Mouse (Mus musculus) megakaryocyte, embryonic 14.5 days (primary cell): Measurements from ENCODE around the gene Qser1. TPM values are rescaled to one million over a fixed set of nuclear protein-coding genes. Genes with fewer than 3 reads are reported as not detected.
A peak's percentile ranks its signal among the peaks of the same experiment; 100 is the strongest.
"Not testable (repeated sequence)": the region's sequence is repeated elsewhere in the genome, so short reads cannot be mapped to it uniquely, and the experiment has no call there.

Source experiments
- H3K27me3 ChIP-seq: replicated peaks from 2 replicates; pipeline ENCODE3; 2012; ENCODE audit warnings: inconsistent platforms
- H3K36me3 ChIP-seq: replicated peaks from 2 replicates; pipeline ENCODE3; 2012; ENCODE audit warnings: low read length, inconsistent platforms, mixed read lengths
- H3K4me1 ChIP-seq: 2 replicates; pipeline ENCODE4 v1.6.1; 2012; ENCODE audit warnings: inconsistent platforms
- H3K4me3 ChIP-seq: replicated peaks from 2 replicates; pipeline ENCODE3; 2012; ENCODE audit warnings: moderate library complexity, mild to moderate bottlenecking, inconsistent platforms
- H3K9me3 ChIP-seq: 2 replicates; pipeline ENCODE4 v1.6.1; 2012; ENCODE audit warnings: inconsistent platforms
- FLI1 ChIP-seq: IDR thresholded peaks from 2 replicates; pipeline ENCODE4 v1.6.1; 2012; ENCODE audit warnings: low read length, inconsistent platforms, mixed read lengths
- GATA1 ChIP-seq: IDR thresholded peaks from 3 replicates; pipeline ENCODE4 v1.6.1; 2012; ENCODE audit warnings: mixed read lengths, low read length, inconsistent platforms, borderline replicate concordance
- polyA plus RNA-seq: library from polyadenylated mRNA; stranded (reverse); fragments of >175 nt; gene quantifications from 2 replicates; pipeline ENCODE4 v1.2.3, GENCODE M21; 2012; ENCODE audit warnings: low replicate concordance; ENCODE audit not compliant: insufficient read depth

Gene Qser1
- polyA plus RNA-seq, 1 experiment = 0.15 TPM

- Histone ChIP-seq H3K4me3 (no peak overlapping the region), H3K4me1 (no peaks in the 10 kb centered on the region), H3K9me3 (no peaks in the 10 kb centered on the region), H3K27me3 (peaks cover 2% of the 10 kb centered on the region), H3K36me3 (no peaks in the 10 kb centered on the region)
- no peak for TF ChIP-seq FLI1
- TF ChIP-seq GATA1 = no peak
Measured at GRCm38 (mm10) chr2:104826191-104826590, 9.6 kb upstream of the Qser1 start.

GRCm38 (mm10) chr2:104818763-104819162, 2.2 kb upstream of the Qser1 start:
- Histone ChIP-seq H3K4me1 (peaks cover 23% of the 10 kb centered on the region), H3K27me3 (peaks cover 24% of the 10 kb centered on the region)
- not testable (repeated sequence) for H3K36me3 ChIP-seq, H3K4me3 ChIP-seq, H3K9me3 ChIP-seq

GRCm38 (mm10) chr2:104817555-104818330, 1.2 kb upstream of the Qser1 start:
- TF ChIP-seq GATA1 (no peak), FLI1 (no peak)
- peaks cover 23% of the 10 kb centered on the region for H3K4me1 ChIP-seq
- no peaks in the 10 kb centered on the region for H3K9me3 ChIP-seq
- peaks cover 23% of the 10 kb centered on the region for H3K27me3 ChIP-seq
- no peaks in the 10 kb centered on the region for H3K36me3 ChIP-seq
- H3K4me3 ChIP-seq = peak overlapping the region; percentile 94

GRCm38 (mm10) chr2:104816866-104817439, 393 bp upstream of the Qser1 start:
- H3K36me3 ChIP-seq = no peaks in the 10 kb centered on the region
- peaks cover 23% of the 10 kb centered on the region for H3K4me1 ChIP-seq
- peak overlapping the region; percentile 94 for H3K4me3 ChIP-seq
- no peak for TF ChIP-seq GATA1
- TF ChIP-seq FLI1 = no peak
- no peaks in the 10 kb centered on the region for H3K9me3 ChIP-seq
- peaks cover 23% of the 10 kb centered on the region for H3K27me3 ChIP-seq

- H3K27me3 ChIP-seq = peaks cover 23% of the 10 kb centered on the region
- H3K4me3 ChIP-seq = peak overlapping the region; percentile 94
- no peaks in the 10 kb centered on the region for H3K9me3 ChIP-seq
- H3K4me1 ChIP-seq = peaks cover 23% of the 10 kb centered on the region
- no peak for TF ChIP-seq FLI1
- TF ChIP-seq GATA1 = no peak
- no peaks in the 10 kb centered on the region for H3K36me3 ChIP-seq
Measured at GRCm38 (mm10) chr2:104815561-104816370, 794 bp downstream of the Qser1 start.

- no peaks in the 10 kb centered on the region for H3K9me3 ChIP-seq
- peaks cover 28% of the 10 kb centered on the region for H3K4me1 ChIP-seq
- H3K4me3 ChIP-seq = no peak overlapping the region
- H3K27me3 ChIP-seq = peaks cover 18% of the 10 kb centered on the region
- no peak for TF ChIP-seq FLI1
- TF ChIP-seq GATA1 = no peak
- H3K36me3 ChIP-seq = no peaks in the 10 kb centered on the region
Measured at GRCm38 (mm10) chr2:104814181-104814951, 2.2 kb downstream of the Qser1 start.

GRCm38 (mm10) chr2:104805435-104805834, 11.1 kb downstream of the Qser1 start:
- H3K36me3 ChIP-seq = peaks cover 3% of the 10 kb centered on the region
- peaks cover 16% of the 10 kb centered on the region for H3K4me1 ChIP-seq
- H3K9me3 ChIP-seq = peaks cover 3% of the 10 kb centered on the region; the same call in 1 of the 2 replicates
- no peak for TF ChIP-seq GATA1
- TF ChIP-seq FLI1 = no peak
- H3K27me3 ChIP-seq = no peaks in the 10 kb centered on the region
- H3K4me3 ChIP-seq = no peak overlapping the region

- Histone ChIP-seq H3K27me3 (no peaks in the 10 kb centered on the region), H3K9me3 (no peaks in the 10 kb centered on the region), H3K36me3 (peaks cover 26% of the 10 kb centered on the region), H3K4me3 (no peak overlapping the region), H3K4me1 (no peaks in the 10 kb centered on the region)
- TF ChIP-seq GATA1 (no peak), FLI1 (no peak)
Measured at GRCm38 (mm10) chr2:104774763-104775162, 41.8 kb downstream of the Qser1 start.

- no peaks in the 10 kb centered on the region for H3K27me3 ChIP-seq
- no peaks in the 10 kb centered on the region for H3K9me3 ChIP-seq
- H3K4me3 ChIP-seq = no peak overlapping the region
- H3K36me3 ChIP-seq = peaks cover 17% of the 10 kb centered on the region
- TF ChIP-seq GATA1 (no peak), FLI1 (no peak)
- H3K4me1 ChIP-seq = no peaks in the 10 kb centered on the region
Measured at GRCm38 (mm10) chr2:104768697-104769096, 47.9 kb downstream of the Qser1 start.
